ENCODE assay signal across 15 mouse cellular contexts in the genomic region with DNA sequence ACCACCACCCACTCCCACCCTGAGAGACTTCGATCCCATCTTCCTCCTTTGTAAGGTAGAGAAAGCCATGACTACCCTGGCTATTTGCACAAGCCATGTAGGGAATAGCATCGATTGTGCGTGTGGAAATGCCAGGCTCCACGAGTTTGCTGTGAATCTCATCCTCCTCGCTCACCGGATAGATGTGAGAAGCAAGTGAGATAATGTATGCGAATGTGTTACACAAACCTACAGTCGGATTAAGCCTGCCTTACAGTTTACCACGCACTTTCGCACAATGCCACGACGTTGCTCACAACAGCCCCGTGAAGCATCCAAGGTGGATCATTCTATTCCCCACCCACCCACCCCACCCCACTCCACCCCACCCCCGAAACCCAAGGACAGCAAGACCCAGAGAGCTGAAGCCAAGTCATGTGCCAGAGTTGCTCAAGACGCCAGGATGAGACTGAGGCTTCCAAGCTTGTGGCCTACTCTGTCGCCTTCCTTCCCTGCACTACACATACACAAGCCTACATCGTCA. TPM values are rescaled to one million over a fixed set of nuclear protein-coding genes. Genes with fewer than 3 reads are reported as not detected.
"Had no signal": no experiment of that assay in that cellular context is flagged by ENCODE, and none has a peak within 500 bp of the region (broad histone marks: within the 10 kb centered on the region; RNA-seq: fewer than 3 reads in every experiment).

No protein-coding gene starts in this region.

- ATAC-seq: liver, postnatal 0 days; midbrain, embryonic 16.5 days had no signal

- H3K4me3 ChIP-seq: kidney, embryonic 15.5 days; liver, embryonic 13.5 days had no signal

- H3K9me3 ChIP-seq: kidney, embryonic 15.5 days; liver, embryonic 13.5 days had no signal

- H3K36me3 ChIP-seq: liver, embryonic 13.5 days had no signal

- DNase-seq: kidney, adult 2 months; kidney, postnatal 14 days; left cerebral cortex, postnatal 4 days; liver; liver, embryonic 13.5 days; liver, postnatal 0 days; lung, postnatal 36 days; right cerebral cortex, postnatal 4 days; spleen, adult 18-20 months; thymus, adult 2 months; thymus, postnatal 25 days had no signal

- H3K4me2 ChIP-seq: kidney, embryonic 15.5 days; liver, embryonic 13.5 days had no signal

- H3K27ac ChIP-seq: kidney, embryonic 15.5 days; liver, embryonic 13.5 days had no signal

- H3K9ac ChIP-seq: kidney, embryonic 15.5 days; liver, embryonic 13.5 days; liver, postnatal 0 days had no signal

RNA-seq across cellular contexts. Expression of a gene that starts 7.6 kb away (rescaled TPM):
- total RNA-seq: megakaryocyte progenitor cell, adult 5-6 weeks had no signal

RNA-seq across cellular contexts. Expression of a gene that starts 19.6 kb away (rescaled TPM):
- total RNA-seq: left cerebral cortex, adult 18-20 months; megakaryocyte progenitor cell, adult 5-6 weeks had no signal
- polyA plus RNA-seq: liver, embryonic 13.5 days; liver, postnatal 0 days had no signal

RNA-seq across cellular contexts. Expression of a gene that starts 33.4 kb away (rescaled TPM):
- total RNA-seq: megakaryocyte progenitor cell, adult 5-6 weeks had no signal
